Mouse (Mus musculus) limb, embryonic 14.5 days (tissue): ENCODE measurements around the gene Spata21. TPM values are rescaled to one million over a fixed set of nuclear protein-coding genes. Genes with fewer than 3 reads are reported as not detected.
A peak's percentile ranks its signal among the peaks of the same experiment; 100 is the strongest.

Source experiments
- ATAC-seq: fragments of 200-750 bp; cut with Nextera tagmentation; 2 replicates; pipeline ENCODE4 v1.8.0; 2017; ENCODE audit warnings: low read depth, moderate number of reproducible peaks, moderate TSS enrichment; ENCODE audit not compliant: low FRiP score
- DNase-seq: peaks from one replicate; pipeline ENCODE4 v3.0.0-alpha.2; 2015; ENCODE audit warnings: low spot score
- H3K27ac ChIP-seq: fragments of 300-500 bp; sonication (generic); replicated peaks from 2 replicates; pipeline ENCODE4 v1.5.1; 2014; ENCODE audit warnings: low read depth, mild to moderate bottlenecking, low read length, moderate library complexity, mixed read lengths
- H3K27me3 ChIP-seq: fragments of 300-500 bp; sonication (generic); 2 replicates; pipeline ENCODE4 v1.6.1; 2014; ENCODE audit warnings: low read length, mixed read lengths; ENCODE audit not compliant: control insufficient read depth, insufficient read depth
- H3K36me3 ChIP-seq: fragments of 300-500 bp; sonication (generic); 2 replicates; pipeline ENCODE4 v1.6.1; 2014; ENCODE audit warnings: mild to moderate bottlenecking, low read length, moderate library complexity, mixed read lengths; ENCODE audit not compliant: control insufficient read depth, insufficient read depth
- H3K4me1 ChIP-seq: fragments of 300-500 bp; sonication (generic); 2 replicates; pipeline ENCODE4 v1.6.1; 2014; ENCODE audit warnings: antibody characterized with exemption, low read length, mixed read lengths; ENCODE audit not compliant: control insufficient read depth, insufficient read depth
- H3K4me2 ChIP-seq: fragments of 300-500 bp; sonication (generic); replicated peaks from 2 replicates; pipeline ENCODE4 v1.6.1; 2014; ENCODE audit warnings: low read depth, mild to moderate bottlenecking, low read length, moderate library complexity; ENCODE audit not compliant: severe bottlenecking
- H3K4me3 ChIP-seq: fragments of 300-500 bp; sonication (generic); replicated peaks from 2 replicates; pipeline ENCODE4 v1.5.1; 2014; ENCODE audit warnings: low read length
- H3K9ac ChIP-seq: fragments of 300-500 bp; sonication (generic); 2 replicates; pipeline ENCODE4 v1.6.1; 2014; ENCODE audit warnings: mild to moderate bottlenecking, low read depth, low read length, moderate library complexity; ENCODE audit not compliant: severe bottlenecking
- H3K9me3 ChIP-seq: fragments of 300-500 bp; sonication (generic); 2 replicates; pipeline ENCODE4 v1.6.1; 2016; ENCODE audit warnings: low read length; ENCODE audit not compliant: control insufficient read depth
- POLR2A ChIP-seq: fragments of 200-500 bp; IDR thresholded peaks from 2 replicates; pipeline ENCODE4 v1.8.0; 2012; ENCODE audit warnings: inconsistent platforms, mild to moderate bottlenecking, moderate library complexity, borderline replicate concordance; ENCODE audit not compliant: insufficient read depth, insufficient read length; ENCODE audit errors: extremely low read depth
- WGBS: fragments of 180-500 bp; shearing (Covaris S2); extraction: QIAGEN DNeasy Blood & Tissue Kit; methylation state at CpG from one replicate; pipeline ENCODE4 v1.1.7; 2014; 5-methylcytosine and 5-hydroxymethylcytosine counted together
- polyA plus RNA-seq, 2 experiments: library from polyadenylated mRNA; depleted of rRNA in 1 of 2; stranded (reverse) in 1 of 2; unstranded in 1 of 2; fragments of >200 nt; fragmentation: Nextera tagmentation in 1 of 2; extraction: Ambion mirVana in 1 of 2; gene quantifications; 2 replicates each; pipeline versions ENCODE4 v1.2.1 to v1.2.3; 2012 to 2014

Gene Spata21
- polyA plus RNA-seq (2012; rRNA removed) (0.04 and 0.08 TPM in 2 replicates), polyA plus RNA-seq (2014; fragmentation: Nextera tagmentation; extraction: Ambion mirVana) (0.18 and 0.43 TPM in 2 replicates)

DNA sequence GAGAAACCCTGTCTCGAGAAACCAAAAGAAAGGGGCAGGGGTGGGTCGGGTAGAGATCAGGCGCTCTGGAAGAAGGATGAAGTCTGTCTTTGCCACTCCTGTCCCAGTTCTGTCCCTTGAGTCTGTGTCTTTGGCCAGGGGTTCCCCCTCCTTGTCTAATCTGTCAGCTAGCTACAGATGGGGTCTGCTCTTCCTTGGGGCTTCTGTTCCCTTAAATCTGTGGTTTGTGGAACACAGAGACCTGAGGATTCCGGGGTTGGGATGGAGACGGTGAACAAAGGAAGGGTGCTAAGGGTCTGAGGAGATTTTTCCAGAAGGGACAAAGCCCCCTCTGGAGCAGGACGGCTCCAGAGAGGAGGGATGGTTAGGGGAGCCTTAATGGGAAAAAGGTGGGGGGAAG is at the start of gene Spata21:
Gene Spata21 (plus strand): TSS at position 301 of the 400 bp plus-strand sequence.
- H3K4me2 ChIP-seq, result no peak within 1 kb of the TSS
- no peaks in the 10 kb centered on the region for H3K36me3 ChIP-seq
- H3K9ac ChIP-seq, result no peak within 1 kb of the TSS
- H3K27me3 ChIP-seq, result no peaks in the 10 kb centered on the region
- no peak for ATAC-seq
- H3K27ac ChIP-seq, result no peak within 1 kb of the TSS
- no peak within 1 kb of the TSS for H3K4me3 ChIP-seq
- no peaks in the 10 kb centered on the region for H3K4me1 ChIP-seq
- TF ChIP-seq POLR2A, result no peak
- DNase-seq, result no peak
- WGBS, result 70% methylated on average over 6 of the region's 6 CpGs
- H3K9me3 ChIP-seq, result no peaks in the 10 kb centered on the region

DNA sequence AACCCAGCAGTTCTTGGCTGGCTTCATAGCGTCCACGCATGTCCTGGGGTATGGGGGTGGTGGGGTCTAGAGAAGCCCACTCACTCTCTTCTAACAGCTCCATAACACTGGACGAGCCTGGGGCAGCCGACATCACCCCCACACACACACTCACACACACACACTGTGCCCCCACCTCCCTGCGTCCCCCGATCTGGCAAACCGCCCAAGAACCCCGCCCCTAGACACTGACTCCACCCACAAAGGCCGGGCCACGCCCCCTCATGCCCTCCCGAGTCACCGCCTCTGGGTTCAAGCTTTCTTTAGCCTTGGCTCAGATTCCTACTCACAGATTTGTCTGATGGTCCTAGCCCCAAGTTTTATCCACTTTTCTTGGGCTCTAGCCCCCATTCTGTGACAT is 47.0 kb upstream of the Spata21 start:
- Histone ChIP-seq H3K9ac (no peak overlapping the region), H3K27me3 (no peaks in the 10 kb centered on the region), H3K4me3 (no peak overlapping the region), H3K36me3 (peaks cover 43% of the 10 kb centered on the region), H3K4me1 (no peaks in the 10 kb centered on the region), H3K9me3 (no peaks in the 10 kb centered on the region), H3K27ac (no peak overlapping the region), H3K4me2 (no peak overlapping the region)
- no peak for DNase-seq
- no peak for TF ChIP-seq POLR2A
- no peak for ATAC-seq
- WGBS, result 51% methylated on average over 12 of the region's 12 CpGs

DNA sequence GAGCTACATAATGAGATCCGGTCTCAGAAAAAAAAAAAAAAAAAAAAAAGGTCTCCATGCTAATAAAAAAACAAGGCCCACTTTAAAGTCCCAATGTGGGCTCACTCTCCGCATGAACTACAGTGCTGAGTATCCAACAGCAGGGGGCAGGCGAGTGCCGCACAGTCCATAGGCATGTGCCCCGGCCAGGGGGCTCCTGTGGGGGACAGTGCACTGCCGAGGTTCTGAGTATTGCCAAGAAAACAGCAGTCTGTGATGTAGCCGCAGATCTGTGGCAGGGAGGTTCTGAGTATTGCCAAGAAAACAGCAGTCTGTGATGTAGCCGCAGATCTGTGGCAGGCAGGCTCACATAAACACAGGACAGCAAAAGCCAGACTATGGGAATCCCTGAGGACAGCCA is 43.3 kb upstream of the Spata21 start:
- no peak overlapping the region for H3K9ac ChIP-seq
- WGBS, result 11% methylated on average over 8 of the region's 8 CpGs
- no peaks in the 10 kb centered on the region for H3K4me1 ChIP-seq
- DNase-seq, result peak; percentile 74
- H3K4me2 ChIP-seq, result no peak overlapping the region
- ATAC-seq, result peak; percentile 83
- peak overlapping the region; percentile 55; the same call in 1 of the 2 replicates for H3K27ac ChIP-seq
- H3K27me3 ChIP-seq, result no peaks in the 10 kb centered on the region
- no peak overlapping the region for H3K4me3 ChIP-seq
- H3K9me3 ChIP-seq, result no peaks in the 10 kb centered on the region
- TF ChIP-seq POLR2A, result no peak
- H3K36me3 ChIP-seq, result peaks cover 36% of the 10 kb centered on the region

DNA sequence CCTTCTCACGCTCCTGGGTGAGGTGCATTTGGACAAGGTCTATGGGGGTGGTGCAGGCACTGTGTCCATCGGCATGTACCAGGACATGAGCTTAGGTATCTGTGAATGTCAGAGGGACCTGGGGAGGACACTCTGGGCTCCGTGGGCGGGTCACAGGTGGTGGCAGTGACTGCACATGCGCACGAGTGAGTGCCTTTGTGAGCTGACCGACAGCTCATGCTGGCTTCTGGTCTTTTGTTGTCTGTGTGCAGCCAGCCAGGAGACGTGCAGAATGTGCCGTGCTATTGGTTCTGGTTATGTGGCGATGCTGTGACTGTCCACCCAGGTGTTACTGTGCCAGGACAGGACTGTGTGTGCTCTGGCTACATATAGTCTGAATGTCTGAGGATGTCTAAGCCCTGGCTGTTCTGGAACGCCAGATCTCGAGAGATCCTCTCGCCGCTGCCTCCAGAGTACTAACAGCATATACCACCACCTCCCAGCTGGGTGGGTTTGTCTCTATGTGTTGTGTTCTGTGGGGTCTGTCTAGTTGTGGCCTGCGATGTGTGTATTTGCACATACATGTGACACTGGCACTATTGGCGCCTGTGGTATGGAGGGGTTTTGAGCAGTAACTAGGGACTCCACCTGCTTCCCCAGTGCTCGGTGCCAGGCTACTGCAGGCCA is 39.2 kb upstream of the Spata21 start:
- no peak for DNase-seq
- Histone ChIP-seq H3K36me3 (peaks cover 25% of the 10 kb centered on the region), H3K27ac (no peak overlapping the region), H3K4me1 (no peaks in the 10 kb centered on the region), H3K27me3 (no peaks in the 10 kb centered on the region), H3K4me3 (no peak overlapping the region), H3K9me3 (no peaks in the 10 kb centered on the region), H3K9ac (no peak overlapping the region), H3K4me2 (no peak overlapping the region)
- TF ChIP-seq POLR2A, result no peak
- no peak for ATAC-seq
- 87% methylated on average over 17 of the region's 17 CpGs for WGBS

DNA sequence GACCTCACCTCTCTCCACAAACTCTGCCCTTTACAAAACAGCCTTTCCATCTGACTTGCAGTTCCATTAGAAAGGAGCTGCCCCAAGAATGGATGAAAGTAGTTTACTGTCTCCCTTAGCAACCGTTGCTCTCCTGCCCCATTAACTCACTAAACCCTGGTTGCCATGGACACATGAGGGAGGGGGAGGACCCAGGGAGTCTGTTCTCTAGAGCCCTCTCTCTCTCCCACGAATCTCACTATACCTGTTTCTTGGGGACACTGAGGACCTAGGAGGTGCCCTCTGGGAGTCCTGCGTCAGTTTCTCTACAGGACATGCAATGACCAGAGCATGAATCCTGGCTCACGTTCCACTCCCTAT is 38.7 kb upstream of the Spata21 start:
- no peak for TF ChIP-seq POLR2A
- 41% methylated on average over 4 of the region's 4 CpGs for WGBS
- Histone ChIP-seq H3K4me2 (no peak overlapping the region), H3K4me3 (no peak overlapping the region), H3K9me3 (no peaks in the 10 kb centered on the region), H3K4me1 (no peaks in the 10 kb centered on the region), H3K27ac (no peak overlapping the region), H3K36me3 (peaks cover 25% of the 10 kb centered on the region), H3K9ac (no peak overlapping the region), H3K27me3 (no peaks in the 10 kb centered on the region)
- DNase-seq, result no peak
- no peak for ATAC-seq
